Mouse (Mus musculus) brain, embryonic 14.5 days (tissue): ENCODE results near the gene Fam187b. TPM values are rescaled to one million over a fixed set of nuclear protein-coding genes. Genes with fewer than 3 reads are reported as not detected.

Experiments used
- DNase-seq: peaks from one replicate; pipeline ENCODE4 v3.0.0-alpha.2; 2011; ENCODE audit warnings: low read depth
- CTCF ChIP-seq: fragments of 200-500 bp; IDR thresholded peaks from 2 replicates; pipeline ENCODE4 v1.5.1; 2012; ENCODE audit warnings: inconsistent platforms, mild to moderate bottlenecking, moderate library complexity, borderline replicate concordance; ENCODE audit not compliant: insufficient read depth, insufficient read length; ENCODE audit errors: extremely low read depth
- POLR2A ChIP-seq: fragments of 200-500 bp; IDR thresholded peaks from 2 replicates; pipeline ENCODE4 v1.6.1; 2012; ENCODE audit warnings: mild to moderate bottlenecking, inconsistent platforms, borderline replicate concordance; ENCODE audit not compliant: poor library complexity, insufficient read depth, insufficient read length, severe bottlenecking; ENCODE audit errors: extremely low read depth
- polyA plus RNA-seq: library from polyadenylated mRNA; depleted of rRNA; stranded (reverse); fragments of >200 nt; gene quantifications from 2 replicates; pipeline ENCODE4 v1.2.3, GENCODE M21; 2012; rRNA removed

Gene Fam187b
- polyA plus RNA-seq, 1 experiment = 0.42 TPM

GRCm38 (mm10) chr7:31033409-31034165 lies 60.0 kb downstream of the Fam187b start:
- no peak for TF ChIP-seq POLR2A
- no peak for TF ChIP-seq CTCF
- no peak for DNase-seq

DNA sequence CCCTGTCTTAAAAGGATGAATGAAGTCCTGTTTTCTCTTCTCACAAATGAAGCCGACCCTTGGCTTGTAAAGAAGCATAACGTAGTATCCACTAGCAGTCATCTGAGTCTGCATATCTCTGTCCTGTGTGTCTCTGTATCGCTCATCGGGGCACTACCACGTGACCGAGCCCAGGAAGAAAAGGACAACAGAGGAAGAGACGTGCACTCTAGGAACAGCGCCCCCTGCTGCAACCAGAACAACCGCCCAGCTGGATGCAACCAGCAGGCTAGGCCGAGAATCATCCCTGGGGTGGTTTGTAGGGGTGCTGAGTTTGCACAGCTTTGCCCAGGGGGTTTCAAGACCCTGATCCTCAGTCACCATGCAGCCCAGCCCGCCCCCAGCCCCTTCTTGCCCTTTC lies 61.2 kb downstream of the Fam187b start:
- TF ChIP-seq CTCF (peak; percentile 30; the same call in 1 of the 2 replicates), POLR2A (no peak)
- DNase-seq = no peak

DNA sequence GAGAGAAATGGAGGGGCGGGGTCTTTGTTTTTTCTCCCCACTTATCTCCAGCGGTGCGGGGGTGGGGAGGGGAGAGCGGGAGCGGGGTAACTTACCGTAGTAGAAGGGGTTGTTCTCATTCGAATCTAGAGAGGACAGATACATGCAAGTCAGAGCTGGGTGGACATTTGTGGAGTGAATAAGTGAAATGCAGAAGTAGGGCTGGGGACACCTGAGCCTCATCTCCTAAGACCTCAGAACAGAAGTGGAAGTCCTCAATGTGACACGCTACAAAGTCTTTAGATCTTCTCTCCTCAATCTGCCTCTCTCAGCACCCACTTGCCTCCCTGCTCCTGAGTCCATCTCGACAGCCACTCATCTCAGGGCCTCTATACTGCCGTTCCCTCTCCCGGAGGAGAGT lies 61.7 kb downstream of the Fam187b start:
- DNase-seq = no peak
- TF ChIP-seq POLR2A = no peak
- no peak for TF ChIP-seq CTCF

DNA sequence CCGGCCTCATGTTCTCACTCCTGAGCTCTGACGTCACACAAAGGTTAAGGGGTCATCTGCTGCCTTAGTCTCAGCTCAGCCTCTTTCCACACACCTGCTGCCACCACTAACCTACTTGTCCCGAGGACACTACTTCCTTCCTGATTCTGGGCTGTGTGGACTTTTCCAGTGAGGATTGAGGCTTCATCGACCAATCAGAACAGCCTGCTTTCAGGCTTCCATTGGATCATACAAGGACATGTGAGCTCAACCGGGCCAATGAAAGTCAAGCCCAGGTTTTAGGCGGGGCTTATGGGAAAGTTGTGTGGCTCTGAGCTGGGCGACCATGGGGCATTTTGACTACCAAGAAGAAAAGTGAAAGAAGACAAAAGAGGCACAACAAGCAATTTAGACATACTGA lies 63.3 kb downstream of the Fam187b start:
- DNase-seq = no peak
- TF ChIP-seq POLR2A (no peak), CTCF (no peak)

DNA sequence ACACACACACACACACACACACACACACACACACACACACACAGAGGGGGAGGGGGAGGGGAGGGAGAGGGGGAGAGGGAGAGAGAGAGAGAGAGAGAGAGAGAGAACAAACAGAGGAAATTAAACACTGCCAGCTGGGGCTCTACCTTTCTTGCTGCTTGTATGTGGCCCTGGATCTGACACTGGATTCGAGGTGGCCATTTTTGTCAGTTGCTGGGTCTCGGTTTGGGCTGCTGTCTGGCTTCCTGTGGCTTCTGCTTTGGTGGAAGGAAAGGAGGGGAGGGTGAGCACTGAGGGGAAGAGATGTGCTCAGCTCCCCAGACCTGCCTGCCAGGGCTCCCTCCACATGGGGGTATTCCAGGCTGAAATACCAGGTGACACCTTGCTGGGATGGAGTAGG lies 64.1 kb downstream of the Fam187b start:
- TF ChIP-seq POLR2A (no peak), CTCF (no peak)
- DNase-seq = no peak

- no peak for TF ChIP-seq POLR2A
- TF ChIP-seq CTCF = no peak
- no peak for DNase-seq
These were observed 65.4 kb downstream of the Fam187b start for GRCm38 (mm10) chr7:31039011-31039410.

Other genes with a start within 250 kb of the Fam187b start
- gene Tmem147, start 244.2 kb upstream of the Fam187b start, polyA plus RNA-seq = 187 and 251 TPM in 2 replicates
- 0.50 TPM in 1 of 2 replicates, not detected in the other for gene Gapdhs, start 230.1 kb upstream of the Fam187b start, polyA plus RNA-seq
- 5.1 and 8.8 TPM in 2 replicates for gene Sbsn, start 222.3 kb upstream of the Fam187b start, polyA plus RNA-seq
- gene Dmkn, start 210.0 kb upstream of the Fam187b start, polyA plus RNA-seq = 3.5 and 14.2 TPM in 2 replicates
- gene Krtdap, start 185.9 kb upstream of the Fam187b start, polyA plus RNA-seq = 5.6 and 30.7 TPM in 2 replicates
- gene Ffar2, start 150.0 kb upstream of the Fam187b start, polyA plus RNA-seq = 0.13 and 0.46 TPM in 2 replicates
- not detected in 2 replicates for gene Ffar3, start 117.6 kb upstream of the Fam187b start, polyA plus RNA-seq
- not detected in 2 replicates for gene Ffar1, start 112.2 kb upstream of the Fam187b start, polyA plus RNA-seq
- gene Cd22, start 93.4 kb upstream of the Fam187b start, polyA plus RNA-seq = 0.05 TPM in 1 of 2 replicates, not detected in the other
- gene Mag, start 58.9 kb upstream of the Fam187b start, polyA plus RNA-seq = 2.1 and 2.2 TPM in 2 replicates
- gene Hamp2, start 49.1 kb upstream of the Fam187b start, polyA plus RNA-seq = not detected in 2 replicates
- not detected in 2 replicates for gene Hamp, start 29.8 kb upstream of the Fam187b start, polyA plus RNA-seq
- 165 and 170 TPM in 2 replicates for gene Usf2, start 17.0 kb upstream of the Fam187b start, polyA plus RNA-seq
- gene Lsr, start 326 bp upstream of the Fam187b start, polyA plus RNA-seq = 19.8 TPM in 2 replicates
- gene Fxyd5, start 68.7 kb downstream of the Fam187b start, polyA plus RNA-seq = 10.3 and 12.5 TPM in 2 replicates
- 51.6 and 74.4 TPM in 2 replicates for gene Fxyd7, start 77.7 kb downstream of the Fam187b start, polyA plus RNA-seq
- 8.5 and 12.6 TPM in 2 replicates for gene Fxyd1, start 83.4 kb downstream of the Fam187b start, polyA plus RNA-seq
- gene Lgi4, start 85.6 kb downstream of the Fam187b start, polyA plus RNA-seq = 0.74 and 0.79 TPM in 2 replicates
- gene Fxyd3, start 102.9 kb downstream of the Fam187b start, polyA plus RNA-seq = 1.9 TPM in 2 replicates
- 0.62 and 1.00 TPM in 2 replicates for gene Hpn, start 141.5 kb downstream of the Fam187b start, polyA plus RNA-seq
- gene Scn1b, start 153.2 kb downstream of the Fam187b start, polyA plus RNA-seq = 11.2 and 12.9 TPM in 2 replicates
- gene Gramd1a, start 182.1 kb downstream of the Fam187b start, polyA plus RNA-seq = 404 and 573 TPM in 2 replicates